Mouse (Mus musculus) adipose tissue, adult 10 weeks (tissue): Measurements from ENCODE around the gene Gm14190. TPM values are rescaled to one million over a fixed set of nuclear protein-coding genes. Genes with fewer than 3 reads are reported as not detected.

ENCODE experiments used
- polyA plus RNA-seq: library from polyadenylated mRNA; stranded (reverse); fragments of 350-450 nt; fragmentation: Illumina TruSeq; extraction: RNeasy Lipid Tissue Mini Kit (QIAGEN cat#74804); gene quantifications from one replicate; pipeline ENCODE4 v1.2.3, GENCODE M21; 2014; ENCODE audit warnings: low read depth, low replicate concordance

Gm14190 gene
- not detected for polyA plus RNA-seq

DNA sequence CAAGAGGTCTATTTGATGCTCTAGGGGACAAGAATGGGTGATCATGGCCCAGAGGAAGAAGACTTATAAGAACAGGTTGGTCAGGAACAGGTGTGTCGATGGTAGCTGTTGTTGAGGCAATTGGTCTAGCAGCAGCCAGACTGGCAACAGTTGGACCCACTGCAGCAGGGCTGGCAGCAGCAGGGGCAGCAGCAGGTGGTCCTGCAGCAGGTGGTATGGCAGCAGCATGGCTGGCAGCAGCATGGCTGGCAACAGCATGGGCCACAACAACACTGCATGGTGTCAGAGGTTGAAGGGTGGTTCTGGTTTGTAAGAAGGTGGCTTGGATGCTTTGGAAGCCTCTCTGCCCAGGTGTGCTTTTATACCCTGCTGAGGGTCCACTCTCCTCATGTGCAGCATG is at the start of gene Gm14190:
Gm14190 (minus strand) TSS at position 278 of the 400 bp plus-strand sequence.

DNA sequence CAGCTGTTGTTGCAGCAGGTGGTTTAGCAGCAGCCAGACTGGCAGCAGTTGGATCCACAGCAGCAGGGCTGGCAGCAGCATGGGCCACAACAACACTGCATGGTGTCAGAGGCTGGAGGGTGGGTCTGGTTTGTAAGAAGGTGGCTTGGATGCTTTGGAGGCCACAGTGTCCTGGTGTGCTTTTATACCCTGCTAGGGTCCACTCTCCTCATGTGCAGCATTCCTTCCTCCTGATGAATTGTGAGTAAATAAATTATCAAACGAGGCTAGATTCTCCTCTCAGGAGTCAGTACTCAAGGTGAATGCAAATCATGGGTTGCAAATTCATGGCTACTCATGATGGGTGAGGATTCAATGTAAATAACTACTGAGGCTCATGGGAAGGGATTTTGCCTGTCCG is 43.6 kb upstream of the Gm14190 start, which contains the start of gene Gm14180:
Gm14180 (minus strand) TSS at position 101 of the 400 bp plus-strand sequence.

GRCm38 (mm10) chr11:99665860-99666259 is 24.7 kb downstream of the Gm14190 start, which contains the start of gene Krtap4-6:
TSS of gene Krtap4-6 (minus strand) at chr11:99665960.

GRCm38 (mm10) chr11:99658467-99659010 is 32.0 kb downstream of the Gm14190 start, which contains the start of gene Gm11563:
TSS of gene Gm11563 (minus strand) at chr11:99658960.

GRCm38 (mm10) chr11:99650136-99650535 is 40.4 kb downstream of the Gm14190 start, which contains the start of gene Gm11555:
TSS of gene Gm11555 (minus strand) at chr11:99650236.

DNA sequence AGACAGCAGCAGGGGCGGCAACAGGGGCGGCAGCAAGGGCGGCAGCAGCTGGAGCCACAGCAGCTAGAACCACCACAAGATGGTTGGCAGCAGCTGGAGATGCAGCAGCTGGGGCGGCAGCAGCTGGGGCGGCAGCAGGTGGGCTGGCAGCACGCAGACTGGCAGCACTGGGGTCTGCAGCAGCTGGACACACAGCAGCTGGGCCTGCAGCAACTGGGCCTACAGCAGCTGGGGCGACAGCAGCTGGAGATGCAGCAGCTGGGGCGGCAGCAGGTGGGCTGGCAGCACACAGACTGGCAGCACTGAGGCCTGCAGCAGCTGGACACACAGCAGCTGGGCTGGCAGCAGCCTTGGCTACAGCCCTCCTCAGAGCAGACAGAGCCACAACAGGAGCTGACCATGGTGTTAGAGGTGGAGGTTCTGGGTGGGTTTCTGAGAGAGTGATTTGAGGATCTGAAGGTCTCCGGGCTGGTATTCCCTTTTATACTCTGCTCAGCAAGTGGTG is 46.9 kb downstream of the Gm14190 start, which contains the start of gene Krtap4-7:
Krtap4-7 (minus strand) TSS at position 455 of the 505 bp plus-strand sequence.

Other genes with a start within 250 kb of the Gm14190 start
- 62.3 TPM for gene Krt23, start 197.6 kb downstream of the Gm14190 start, polyA plus RNA-seq
- not detected for gene Krt39, start 169.4 kb downstream of the Gm14190 start, polyA plus RNA-seq
- gene Krt40, start 147.6 kb downstream of the Gm14190 start, polyA plus RNA-seq, result not detected
- gene Krtap3-3, start 139.9 kb downstream of the Gm14190 start, polyA plus RNA-seq, result 0.48 TPM
- gene Krtap3-2, start 133.9 kb downstream of the Gm14190 start, polyA plus RNA-seq, result not detected
- gene Gm11939, start 131.3 kb downstream of the Gm14190 start, polyA plus RNA-seq, result not detected
- not detected for gene Krtap3-1, start 124.1 kb downstream of the Gm14190 start, polyA plus RNA-seq
- not detected for gene Krtap1-5, start 109.7 kb downstream of the Gm14190 start, polyA plus RNA-seq
- not detected for gene Krtap1-4, start 107.1 kb downstream of the Gm14190 start, polyA plus RNA-seq
- not detected for gene Krtap1-3, start 99.4 kb downstream of the Gm14190 start, polyA plus RNA-seq
- gene Krtap9-3, start 92.6 kb downstream of the Gm14190 start, polyA plus RNA-seq, result not detected
- gene Gm11938, start 87.4 kb downstream of the Gm14190 start, polyA plus RNA-seq, result not detected
- gene Gm11937, start 80.6 kb downstream of the Gm14190 start, polyA plus RNA-seq, result not detected
- gene Krtap2-4, start 75.9 kb downstream of the Gm14190 start, polyA plus RNA-seq, result not detected
- not detected for gene Gm11562, start 70.3 kb downstream of the Gm14190 start, polyA plus RNA-seq
- gene Krtap4-1, start 62.5 kb downstream of the Gm14190 start, polyA plus RNA-seq, result not detected
- gene Krtap4-2, start 55.7 kb downstream of the Gm14190 start, polyA plus RNA-seq, result not detected
- not detected for gene Krtap4-7, start 46.7 kb downstream of the Gm14190 start, polyA plus RNA-seq
- not detected for gene Gm11555, start 40.5 kb downstream of the Gm14190 start, polyA plus RNA-seq
- not detected for gene Gm11563, start 31.8 kb downstream of the Gm14190 start, polyA plus RNA-seq
- gene Krtap4-6, start 24.8 kb downstream of the Gm14190 start, polyA plus RNA-seq, result not detected
- not detected for gene Gm14180, start 43.5 kb upstream of the Gm14190 start, polyA plus RNA-seq
- not detected for gene Gm11595, start 82.2 kb upstream of the Gm14190 start, polyA plus RNA-seq
- gene Krtap4-8, start 90.0 kb upstream of the Gm14190 start, polyA plus RNA-seq, result not detected
- gene Krtap4-9, start 94.5 kb upstream of the Gm14190 start, polyA plus RNA-seq, result not detected
- gene Gm11596, start 102.7 kb upstream of the Gm14190 start, polyA plus RNA-seq, result not detected
- gene Gm11569, start 108.2 kb upstream of the Gm14190 start, polyA plus RNA-seq, result not detected
- gene Gm11554, start 113.7 kb upstream of the Gm14190 start, polyA plus RNA-seq, result not detected
- gene Krtap4-13, start 119.2 kb upstream of the Gm14190 start, polyA plus RNA-seq, result not detected
- not detected for gene Gm11564, start 124.9 kb upstream of the Gm14190 start, polyA plus RNA-seq
- gene 2300003K06Rik, start 147.3 kb upstream of the Gm14190 start, polyA plus RNA-seq, result not detected
- gene Krtap4-16, start 160.9 kb upstream of the Gm14190 start, polyA plus RNA-seq, result not detected
- not detected for gene Gm11568, start 167.2 kb upstream of the Gm14190 start, polyA plus RNA-seq
- gene Gm11559, start 173.7 kb upstream of the Gm14190 start, polyA plus RNA-seq, result not detected
- gene Krtap9-1, start 182.6 kb upstream of the Gm14190 start, polyA plus RNA-seq, result not detected
- gene Gm11567, start 188.4 kb upstream of the Gm14190 start, polyA plus RNA-seq, result not detected
- not detected for gene Krtap31-1, start 217.2 kb upstream of the Gm14190 start, polyA plus RNA-seq
- not detected for gene Gm11565, start 224.0 kb upstream of the Gm14190 start, polyA plus RNA-seq
- not detected for gene Krtap31-2, start 245.6 kb upstream of the Gm14190 start, polyA plus RNA-seq